Mouse (Mus musculus) layer of hippocampus, adult 18-20 months (tissue): Measurements from ENCODE around the gene Ngb. TPM values are rescaled to one million over a fixed set of nuclear protein-coding genes. Genes with fewer than 3 reads are reported as not detected.

ENCODE experiments used
- DNase-seq, 2 experiments: peaks; one replicate each; pipeline ENCODE4 v3.0.0; 2022; ENCODE audit warnings: low spot score in 2 of 2
- long read RNA-seq: library from polyadenylated mRNA; stranded (forward); transcript quantifications from one replicate; pipeline ENCODE4 v2.0.0, GENCODE M21; 2021
- total RNA-seq, 2 experiments: library from RNA; stranded (reverse); gene quantifications; 2 replicates each; pipeline ENCODE4 v1.2.3; 2021

The Ngb gene
- 1 to 10 TPM; 2.5 to 3.0 TPM for total RNA-seq
- long read RNA-seq, partial matches to known transcripts: 0 of 3 reads
- long read RNA-seq, other reads (novel, unspliced or antisense): 1 of 3 reads

DNA sequence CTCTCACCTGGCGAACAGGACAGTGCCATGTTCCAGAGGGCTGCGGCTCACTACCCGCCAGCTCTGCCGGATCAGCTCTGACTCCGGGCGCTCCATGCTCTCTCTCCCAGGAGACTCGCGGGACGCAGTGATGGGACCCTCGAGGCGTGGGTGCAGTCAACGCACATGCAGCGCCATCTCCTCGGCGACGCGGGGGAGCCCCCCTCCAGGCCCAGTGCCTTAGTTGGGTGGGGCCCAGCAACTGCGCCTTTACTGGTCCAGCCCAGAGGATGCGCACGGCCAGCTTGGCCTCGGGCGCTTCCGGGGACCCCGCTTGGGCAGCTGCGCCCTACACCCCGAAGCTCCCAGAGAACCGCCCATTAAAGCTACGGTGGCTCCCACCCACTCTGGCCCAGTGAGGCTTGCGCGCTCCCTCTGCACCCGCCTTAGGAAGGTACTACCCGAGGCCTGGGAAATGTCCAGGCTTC is at the start of gene Ngb:
Gene Ngb, minus strand, starts transcription at position 375 of the 467 bp plus-strand sequence.
- DNase-seq: no peak

GRCm38 (mm10) chr12:87149471-87149870 is 47.1 kb upstream of the Ngb start:
- no peak for DNase-seq

- no peak for DNase-seq
These were observed 45.8 kb upstream of the Ngb start for GRCm38 (mm10) chr12:87148136-87148535.

GRCm38 (mm10) chr12:87147395-87148089 is 45.2 kb upstream of the Ngb start, which contains the start of gene Pomt2:
TSS of gene Pomt2 (minus strand) at chr12:87147968.
- peak; percentile 91 to 94 for DNase-seq

- DNase-seq: peak; percentile 82 to 91
These were observed 44.6 kb upstream of the Ngb start, which contains the start of gene Gstz1 for GRCm38 (mm10) chr12:87146966-87147365. TSS of gene Gstz1 (plus strand) at chr12:87147165.

DNA sequence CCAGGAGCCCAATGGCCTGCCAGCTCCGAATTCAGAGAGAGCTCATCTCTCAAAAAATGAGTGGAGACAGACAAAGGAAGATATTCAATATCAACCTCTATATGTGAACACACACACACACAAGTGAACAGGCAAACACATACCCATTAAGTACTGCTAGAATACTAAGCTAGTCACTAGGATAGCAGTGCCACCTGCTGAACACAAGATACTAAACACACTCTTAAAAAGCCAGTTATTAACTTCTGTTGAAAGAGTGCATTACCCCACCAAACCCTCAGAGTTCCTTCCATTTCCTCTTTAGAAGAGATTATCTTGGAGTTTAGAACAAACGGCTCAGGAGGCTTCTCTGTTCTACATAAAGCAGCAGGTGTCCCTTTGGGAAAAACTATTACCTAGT is 39.8 kb upstream of the Ngb start:
- DNase-seq: no peak

DNA sequence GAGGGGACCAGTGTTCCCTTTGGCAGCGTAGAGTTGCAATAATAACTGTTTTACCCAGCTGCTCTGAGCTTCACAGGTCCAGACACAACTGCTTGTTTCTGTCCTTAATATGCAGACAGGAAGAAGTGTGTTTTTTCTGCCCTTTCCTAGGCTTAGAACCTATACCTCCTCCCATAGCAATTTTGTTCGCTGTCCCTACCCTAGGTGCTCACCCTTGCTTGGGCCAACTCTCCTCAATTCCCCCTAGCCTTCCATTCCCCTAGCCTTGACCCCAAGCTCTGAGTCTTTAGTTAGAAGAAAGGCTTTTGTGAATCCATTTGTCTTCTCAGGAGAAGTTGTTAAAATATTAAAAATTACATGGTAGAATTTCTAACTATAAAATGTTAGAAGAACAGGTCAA is 36.4 kb upstream of the Ngb start:
- no peak for DNase-seq

DNA sequence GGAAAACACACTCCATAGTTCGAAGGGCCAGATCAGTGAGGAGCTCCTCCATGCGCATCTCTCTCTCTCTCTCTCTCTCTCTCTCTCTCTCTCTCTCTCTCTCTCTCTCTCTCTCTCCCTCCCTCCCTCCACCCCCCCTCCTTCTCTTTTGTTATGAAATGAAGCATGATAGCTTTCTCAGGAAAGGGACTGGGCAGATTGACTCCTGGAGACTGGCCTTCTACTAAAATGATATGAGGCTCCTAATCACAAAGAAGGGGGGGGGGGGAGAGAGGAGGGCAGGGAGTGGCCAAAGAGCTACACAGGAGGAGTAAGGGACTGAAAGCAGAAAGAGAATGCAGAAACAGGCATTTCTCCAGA is 36.0 kb upstream of the Ngb start:
- DNase-seq: no peak

DNA sequence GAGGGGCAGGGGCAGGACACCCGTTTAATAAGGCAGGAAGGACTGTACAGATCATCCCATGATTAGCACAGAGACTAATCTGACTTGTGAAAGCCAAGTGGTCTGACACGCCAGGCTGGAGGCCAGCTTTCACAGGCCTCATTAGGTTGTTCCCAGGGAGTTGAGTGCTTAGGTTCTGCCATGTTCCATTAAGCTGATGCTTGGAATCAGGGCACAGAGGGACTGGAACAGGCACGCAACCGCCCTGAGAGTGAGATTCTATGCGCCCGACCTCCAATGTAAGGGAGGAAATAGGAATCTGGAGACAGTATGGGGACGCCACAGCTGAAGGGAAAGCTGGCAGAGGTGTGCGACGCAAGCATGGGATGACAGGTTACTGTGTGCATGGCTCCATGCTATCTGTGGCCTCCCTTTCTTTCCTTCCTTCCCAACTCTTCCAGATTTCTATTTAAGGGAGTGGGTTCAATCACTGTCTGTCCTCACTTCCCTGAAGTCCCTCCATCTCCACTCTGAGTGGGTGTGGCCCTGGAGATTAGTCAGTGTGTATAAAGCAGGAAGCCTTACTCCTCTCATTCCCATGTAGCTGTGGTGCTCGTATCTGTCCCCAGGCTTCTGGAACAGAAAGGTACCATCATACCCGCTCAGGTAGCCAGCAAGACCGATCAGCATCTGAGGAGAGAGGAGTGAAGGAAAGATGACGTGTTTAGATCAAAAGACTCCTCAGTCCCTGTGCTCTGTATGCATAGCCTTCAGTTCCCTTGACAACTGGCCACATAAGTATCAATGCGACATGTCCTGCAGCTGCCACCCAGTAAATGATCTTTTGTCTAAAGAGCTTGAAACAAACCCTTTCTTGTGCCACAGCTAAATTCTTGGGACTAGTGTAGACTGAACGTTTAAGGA is 35.4 kb upstream of the Ngb start:
- DNase-seq: no peak

DNA sequence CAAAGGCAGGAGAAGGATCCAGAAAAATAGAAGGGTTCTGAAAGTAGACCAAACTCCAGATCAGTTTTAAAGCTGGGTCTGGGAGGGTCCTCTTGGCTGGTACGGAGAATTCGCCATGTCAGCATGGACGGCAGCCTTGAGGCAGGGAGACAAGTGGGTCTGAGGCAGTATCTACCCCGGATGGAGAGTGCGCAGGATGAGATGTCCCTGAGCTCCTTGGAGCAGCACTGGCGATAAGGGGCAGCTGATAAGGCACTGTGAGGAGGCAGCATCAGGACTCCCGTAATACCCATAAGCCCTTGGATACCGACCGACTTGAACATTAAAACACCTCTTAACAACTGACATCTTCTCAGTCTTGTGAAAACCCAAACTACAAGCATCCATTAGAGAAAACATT is 30.4 kb upstream of the Ngb start:
- DNase-seq: no peak

DNA sequence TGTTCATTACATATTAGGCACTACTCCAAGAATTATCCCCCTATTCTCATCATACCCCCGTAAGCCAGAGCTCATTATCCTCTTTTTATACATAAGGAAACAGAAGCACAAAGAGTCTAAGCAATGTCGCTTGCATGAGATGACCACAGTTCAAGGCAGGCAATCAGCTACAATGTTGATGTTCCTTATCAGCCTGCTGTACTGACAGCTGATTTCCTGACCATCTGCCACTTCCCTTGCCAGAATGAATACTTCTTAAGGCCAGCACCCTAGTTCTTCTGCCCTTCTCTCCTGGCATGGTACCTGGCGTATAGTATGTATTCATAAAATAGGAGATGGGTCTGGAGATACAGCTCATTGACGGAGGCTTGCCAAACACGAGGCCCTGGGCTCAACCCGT is 29.9 kb upstream of the Ngb start:
- peak in 1 of 2 experiments; percentile 23 for DNase-seq

DNA sequence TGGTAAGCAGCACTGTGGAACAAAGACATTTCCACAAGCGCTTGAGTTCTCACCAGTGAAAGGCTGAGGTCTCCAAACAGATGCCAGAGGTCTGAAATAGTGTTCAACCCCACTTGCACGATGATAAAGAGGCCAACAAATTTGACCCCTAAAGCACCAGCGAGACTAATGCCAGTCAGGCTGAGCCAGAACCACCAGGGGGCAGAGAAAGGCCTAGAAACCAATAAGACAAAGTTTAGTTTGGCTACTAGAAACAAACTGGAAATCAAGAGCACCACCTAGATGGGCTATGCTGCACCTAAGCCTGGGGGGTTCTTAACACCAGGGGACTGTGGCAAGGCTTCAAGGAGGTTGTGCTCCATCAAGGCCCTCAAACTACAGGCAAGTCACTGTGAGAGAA is 29.3 kb upstream of the Ngb start:
- no peak for DNase-seq

- DNase-seq: no peak
These were observed 28.8 kb upstream of the Ngb start for GRCm38 (mm10) chr12:87131181-87131580.

- DNase-seq: no peak
These were observed 27.9 kb upstream of the Ngb start for GRCm38 (mm10) chr12:87130224-87130623.

GRCm38 (mm10) chr12:87127256-87127655 is 24.9 kb upstream of the Ngb start:
- DNase-seq: no peak

GRCm38 (mm10) chr12:87121918-87122589 is 19.7 kb upstream of the Ngb start:
- no peak for DNase-seq

- no peak for DNase-seq
These were observed 5.1 kb upstream of the Ngb start for GRCm38 (mm10) chr12:87107357-87107977.

GRCm38 (mm10) chr12:87104796-87105195 is 2.5 kb upstream of the Ngb start:
- DNase-seq: no peak

DNA sequence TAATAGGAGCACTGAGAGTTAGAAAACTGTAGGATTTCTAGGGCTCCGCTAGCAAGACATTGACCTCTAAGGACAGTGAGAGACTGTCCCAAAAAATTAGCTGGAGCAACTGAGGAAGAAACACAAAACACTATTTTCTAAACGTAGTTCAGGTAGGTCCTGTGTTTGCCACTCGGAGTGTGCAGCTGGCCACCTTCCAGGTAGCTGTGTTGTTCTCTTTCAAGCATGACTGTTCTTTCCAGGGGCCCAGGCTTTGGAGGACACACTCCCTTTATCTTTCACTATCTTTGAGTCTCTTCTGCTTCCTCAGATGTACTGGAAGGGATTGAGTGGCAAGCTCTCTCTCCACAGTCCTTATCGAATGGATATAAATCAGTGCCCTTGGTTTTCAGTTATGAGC is 1.1 kb upstream of the Ngb start:
- no peak for DNase-seq

DNA sequence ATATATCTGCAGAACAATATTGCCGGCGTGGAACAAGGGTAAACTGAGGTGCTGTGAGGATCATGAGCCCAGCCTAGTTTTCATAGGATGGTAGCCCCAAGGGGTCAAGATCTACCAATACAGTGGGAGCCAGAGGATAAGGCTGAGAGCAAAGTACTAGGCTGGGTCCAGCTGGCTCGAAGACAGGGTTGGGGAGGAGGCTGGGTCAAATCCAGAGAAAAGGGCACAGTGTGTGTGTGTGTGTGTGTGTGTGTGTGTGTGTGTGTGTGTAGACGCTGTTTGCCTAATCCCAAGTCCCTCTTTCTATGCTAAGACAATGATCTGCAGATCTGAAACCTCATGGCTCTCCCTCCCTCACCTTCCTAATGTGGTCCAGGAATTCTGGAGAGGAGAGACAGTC is 2.0 kb downstream of the Ngb start:
- DNase-seq: no peak

DNA sequence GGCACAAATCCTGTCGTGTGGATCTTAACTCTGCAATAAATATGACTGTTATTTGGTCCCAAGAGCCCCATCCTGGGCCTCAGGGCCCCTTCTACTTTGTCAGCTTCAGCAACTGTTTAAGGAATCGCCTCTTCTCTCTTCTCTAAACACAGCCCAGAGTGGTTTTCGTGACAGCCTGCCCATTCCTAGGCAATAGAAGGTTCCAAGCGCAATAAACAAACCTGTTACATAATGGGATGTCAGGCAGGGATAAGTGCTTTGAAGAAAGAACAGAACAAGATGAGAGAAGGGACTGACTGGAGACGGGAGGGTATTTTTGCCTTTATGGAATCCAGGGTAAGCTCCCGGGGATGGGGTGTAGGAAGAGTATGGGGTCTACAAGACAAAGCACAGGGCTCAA is 8.7 kb downstream of the Ngb start:
- peak in 1 of 2 experiments; percentile 40 for DNase-seq
